Mouse (Mus musculus): ENCODE data around the gene Fbln2.

Fbln2 gene

DNA sequence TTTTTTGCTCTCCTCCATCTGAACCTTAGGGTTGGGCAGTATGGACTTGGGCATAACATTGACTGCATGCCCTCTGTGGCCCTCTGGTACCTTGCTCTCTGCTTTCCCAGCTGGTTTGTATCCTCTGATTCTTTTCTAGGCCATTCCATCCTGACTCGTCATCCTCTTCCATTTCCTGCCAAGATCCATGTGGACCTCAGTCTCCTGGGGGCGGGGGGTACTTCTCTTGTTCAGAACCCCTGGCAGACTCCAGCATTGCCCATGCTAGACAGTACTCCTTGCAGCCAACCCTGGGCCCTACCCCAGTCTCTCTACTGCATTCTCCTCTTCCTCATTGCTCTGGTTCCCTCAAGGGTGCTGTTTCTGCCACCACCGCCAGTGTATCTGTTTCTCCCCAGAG, 19.8 kb upstream of the Fbln2 start:
- no peak for DNase-seq (ENCODE audit: low spot score in 2 of 2)

DNA sequence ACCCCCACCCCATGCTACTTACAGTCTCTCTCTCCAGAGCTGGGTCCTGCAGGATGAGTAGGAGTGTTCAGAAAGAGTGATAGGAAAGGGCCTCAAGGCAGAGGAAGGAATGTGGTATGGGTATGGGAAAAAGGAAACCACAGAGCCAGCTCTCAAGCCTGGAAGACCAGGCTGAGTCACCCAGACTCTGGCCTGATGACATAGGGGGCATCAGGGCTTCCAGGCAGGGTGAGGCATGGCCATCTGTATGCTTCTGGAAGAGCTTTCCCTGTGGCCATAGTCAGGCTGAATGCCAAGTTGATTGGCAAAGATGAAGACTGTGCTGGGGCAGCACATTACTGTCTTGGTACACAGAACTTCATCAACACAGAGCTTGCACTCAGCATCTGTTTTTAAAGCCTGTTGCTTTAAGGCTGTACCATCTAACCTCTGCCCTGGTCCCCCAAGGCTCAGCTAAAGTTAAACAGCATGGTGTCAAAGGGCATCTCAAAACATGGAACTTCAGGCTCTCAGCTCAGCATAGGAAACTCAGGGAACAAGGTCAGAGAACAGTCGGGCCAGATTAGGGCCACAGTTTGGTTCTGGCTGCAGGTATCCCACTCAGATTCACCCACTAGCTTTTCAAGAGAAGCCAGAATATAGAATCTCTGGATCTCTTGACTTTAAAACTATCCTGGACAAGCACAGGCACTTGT, 19.3 kb upstream of the Fbln2 start:
- no peak for DNase-seq (ENCODE audit: low spot score in 2 of 2)

DNA sequence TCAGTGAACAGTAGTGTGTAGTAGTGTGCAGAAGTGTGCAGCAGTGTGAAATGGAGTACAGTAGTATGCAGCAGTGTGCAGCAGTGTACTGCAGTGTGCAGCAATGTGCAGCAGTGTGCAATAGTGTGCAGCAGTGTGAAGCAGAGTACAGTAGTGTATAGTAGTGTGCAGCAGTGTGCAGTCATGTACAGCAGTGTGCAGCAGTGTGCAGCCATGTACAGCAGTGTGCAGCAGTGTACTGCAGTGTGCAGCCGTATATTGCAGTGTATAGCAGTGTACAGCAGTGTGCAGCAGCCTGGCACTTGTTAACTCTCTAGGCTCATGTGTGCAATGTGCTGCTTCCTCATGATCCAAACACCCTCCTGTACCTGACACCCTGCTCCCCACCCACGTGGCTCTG, 13.8 kb upstream of the Fbln2 start:
- DNase-seq (ENCODE audit: low spot score in 2 of 2) = no peak

DNA sequence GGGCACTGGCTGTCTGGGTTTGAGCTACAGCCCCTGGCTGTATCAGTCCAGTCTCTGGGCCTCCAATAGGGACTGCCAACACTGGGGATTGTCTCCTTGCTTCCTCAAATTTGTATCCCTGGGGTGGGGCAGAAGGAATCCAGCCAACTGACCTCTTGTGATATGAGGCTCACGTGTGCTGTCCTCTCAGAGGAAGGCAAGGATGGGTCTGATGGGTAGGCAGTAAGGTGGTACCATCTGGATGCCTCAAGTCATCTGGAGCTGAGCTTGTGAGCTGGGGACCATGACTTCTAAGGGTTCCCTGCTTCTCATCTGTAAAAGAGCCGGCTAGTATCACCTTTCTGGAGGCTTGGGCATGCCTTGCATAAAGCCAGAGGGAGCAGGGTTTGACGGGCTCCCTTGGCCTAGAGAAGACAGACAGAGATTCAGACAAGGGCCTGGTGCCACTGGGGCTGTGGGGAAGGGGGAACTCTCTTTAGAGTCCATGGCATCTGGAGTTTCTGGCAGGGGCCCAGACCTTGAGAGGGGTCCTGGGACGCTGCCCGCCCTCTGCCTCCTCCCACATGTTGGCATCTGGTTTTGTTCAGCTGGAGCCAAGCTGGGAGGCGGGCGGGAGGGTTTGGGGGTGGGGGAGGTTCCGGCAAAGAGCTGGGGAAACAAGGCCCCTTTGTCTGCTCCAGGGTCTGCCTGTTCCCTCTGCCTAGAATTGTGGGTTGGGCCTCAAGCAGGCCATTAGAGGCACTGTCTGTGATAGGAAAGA, 11.6 kb upstream of the Fbln2 start:
- DNase-seq (ENCODE audit: low spot score in 2 of 2) = no peak

DNA sequence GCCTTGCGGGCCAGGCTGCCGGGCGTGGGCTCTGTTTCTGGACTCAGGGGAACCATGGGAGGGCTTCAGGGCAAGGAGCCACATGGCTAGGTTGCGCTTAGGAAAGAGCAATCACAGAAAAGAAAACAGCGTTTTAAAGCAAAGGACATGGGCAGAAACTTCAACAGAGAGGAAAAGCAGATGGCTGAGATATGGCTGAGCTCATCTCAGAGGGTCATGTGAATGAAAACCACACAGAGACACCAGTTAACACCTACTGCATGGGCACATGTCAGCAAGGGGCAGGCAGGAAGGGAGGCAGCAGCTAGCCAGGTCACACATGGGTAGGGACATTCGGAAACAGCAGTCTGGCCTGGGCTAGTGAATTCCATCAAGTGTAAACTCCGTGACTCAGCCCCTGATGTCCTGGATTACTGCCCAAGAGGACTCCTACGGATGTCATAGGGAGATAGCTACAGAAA, 10.3 kb upstream of the Fbln2 start:
- DNase-seq (ENCODE audit: low spot score in 2 of 2) = no peak

DNA sequence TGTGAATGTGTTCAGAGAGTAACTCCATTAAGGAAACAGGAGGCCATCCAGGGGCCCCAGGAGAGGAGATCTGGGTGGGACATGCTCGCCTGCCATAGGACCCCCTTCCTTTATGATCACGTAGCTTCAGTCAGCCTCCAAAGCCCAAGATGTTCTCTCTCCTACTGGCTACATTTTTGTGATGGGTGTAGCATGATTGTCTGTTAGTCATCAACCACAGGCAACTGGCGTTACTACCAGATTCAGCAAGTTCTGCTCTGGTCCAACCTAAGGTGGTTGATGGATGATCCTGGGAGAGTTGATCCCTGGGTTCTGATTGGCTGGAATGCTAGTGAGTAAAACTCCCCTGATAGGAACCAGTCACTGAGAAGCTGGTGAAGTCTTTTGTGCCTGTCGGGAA, 9.7 kb upstream of the Fbln2 start:
- DNase-seq (ENCODE audit: low spot score in 2 of 2) = no peak

DNA sequence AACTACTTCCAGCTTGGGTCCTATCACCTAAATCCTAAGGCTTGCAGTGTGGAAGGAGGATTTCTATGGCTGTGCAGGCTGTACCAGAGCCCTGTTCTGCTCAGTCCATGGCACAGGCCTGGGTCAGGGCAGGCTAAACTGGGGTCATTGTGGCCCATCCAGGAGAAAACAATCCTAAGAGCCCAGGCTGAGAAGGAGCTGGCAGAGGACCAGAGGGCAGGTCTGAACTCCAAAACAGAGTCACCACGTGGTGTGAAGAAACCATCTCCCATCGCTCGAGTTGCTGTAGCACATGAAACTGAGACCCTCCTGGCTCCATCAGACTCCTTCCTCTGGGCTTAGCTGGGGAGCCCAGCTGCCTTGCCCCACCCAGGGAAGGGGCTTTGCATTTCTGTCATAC, 6.9 kb upstream of the Fbln2 start:
- no peak for DNase-seq (ENCODE audit: low spot score in 2 of 2)

DNA sequence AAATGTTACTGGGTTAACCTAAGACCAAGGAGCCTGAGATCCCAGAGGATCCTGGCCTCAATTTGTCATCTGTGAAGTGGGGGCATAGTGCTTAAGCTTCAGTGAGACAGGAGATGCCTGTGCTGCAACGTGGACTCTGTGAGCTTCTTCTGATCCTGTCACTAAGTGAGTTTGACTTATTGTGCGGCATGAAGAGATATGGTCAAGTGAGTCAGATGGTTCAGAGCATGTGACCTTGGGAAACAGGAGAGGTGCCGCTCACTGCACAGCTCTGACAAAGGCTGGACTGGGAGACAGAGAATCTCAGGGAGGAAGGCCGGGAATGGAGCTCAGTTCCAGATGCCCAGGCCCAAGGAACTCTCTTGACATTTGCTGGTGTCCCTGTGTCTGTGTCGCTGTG, 6.5 kb upstream of the Fbln2 start:
- no peak for DNase-seq (ENCODE audit: low spot score in 2 of 2)

DNA sequence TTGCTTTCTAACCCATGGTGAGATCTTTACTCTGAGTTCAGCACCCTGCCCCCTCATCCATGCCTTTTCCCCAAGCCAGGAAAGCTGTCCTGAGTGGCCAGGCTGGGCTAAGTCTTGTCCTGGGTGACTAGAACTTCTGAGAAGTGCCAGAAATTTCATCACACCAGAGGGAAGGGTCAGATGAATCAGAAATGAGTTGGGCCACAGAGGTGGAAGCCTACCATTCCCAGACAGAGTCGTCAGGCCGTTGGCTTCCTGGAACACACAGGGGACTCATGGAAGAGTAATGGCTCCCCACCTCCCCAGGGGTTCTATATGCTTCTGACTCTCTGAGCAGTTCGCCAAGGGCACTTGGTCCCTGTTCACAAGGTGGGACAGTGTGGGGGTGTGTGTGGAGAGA, 4.8 kb upstream of the Fbln2 start:
- no peak for DNase-seq (ENCODE audit: low spot score in 2 of 2)

DNA sequence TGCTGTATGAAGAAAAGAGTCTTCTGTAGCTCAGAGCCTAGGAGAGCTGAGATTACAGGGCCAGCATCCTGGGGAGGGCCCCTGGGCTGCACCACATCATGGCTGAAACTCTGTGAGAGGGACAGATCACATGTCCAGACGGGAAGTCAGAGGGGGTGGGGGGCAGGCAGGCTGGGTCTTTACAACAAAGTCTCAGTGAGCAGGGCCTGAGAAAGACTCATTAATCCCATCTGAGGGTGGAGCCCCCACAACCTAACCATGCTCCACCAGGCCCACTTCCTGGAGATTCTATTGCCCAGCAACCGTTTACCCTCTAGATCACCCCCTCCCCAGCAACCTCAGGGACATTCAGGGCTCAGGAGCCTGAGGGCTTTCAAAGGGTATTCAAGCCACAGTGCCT, 2.5 kb upstream of the Fbln2 start:
- DNase-seq (ENCODE audit: low spot score in 2 of 2) = no peak

DNA sequence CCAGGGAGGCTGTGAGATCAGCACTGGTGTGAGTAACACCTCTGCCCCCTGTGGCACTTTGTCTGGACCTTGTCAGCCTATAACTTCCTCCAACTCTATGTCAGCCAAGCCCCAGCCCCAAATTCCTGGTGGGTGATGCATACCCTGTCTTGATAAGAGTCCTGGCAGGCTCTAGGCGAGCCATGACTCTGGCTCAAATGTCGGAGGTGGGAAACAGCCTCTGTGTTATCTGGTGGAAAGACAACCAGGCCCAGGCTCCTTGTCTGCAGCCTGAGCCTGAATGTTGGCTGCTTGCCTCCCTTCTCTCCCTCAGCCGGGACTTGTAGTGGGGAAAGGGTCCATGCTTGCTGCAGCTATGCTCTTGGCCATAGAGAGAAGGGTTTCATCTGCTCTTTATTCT, 1.4 kb upstream of the Fbln2 start:
- DNase-seq (ENCODE audit: low spot score in 2 of 2) = no peak

DNA sequence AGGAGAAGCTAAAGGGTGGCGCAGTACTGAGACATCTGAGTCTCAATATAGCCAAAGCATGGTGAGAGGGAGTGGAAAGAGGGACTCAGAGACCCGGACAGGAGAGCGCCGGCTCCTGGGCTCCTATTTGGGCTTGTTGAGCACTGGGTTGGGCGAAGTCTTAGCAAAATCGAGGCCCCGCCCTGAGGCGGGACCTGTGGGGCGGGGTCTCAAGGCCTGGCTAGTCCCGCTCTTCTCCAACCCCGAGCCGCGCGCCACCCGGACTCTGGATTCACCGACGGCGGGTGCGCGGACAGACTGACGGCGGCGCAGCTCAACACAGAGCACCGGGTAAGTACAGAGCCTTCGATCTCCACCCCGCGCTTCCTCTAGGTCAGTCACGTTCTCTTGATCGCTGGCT, 316 bp downstream of the Fbln2 start:
- DNase-seq (ENCODE audit: low spot score in 2 of 2) = peak; percentile 49 to 73

DNA sequence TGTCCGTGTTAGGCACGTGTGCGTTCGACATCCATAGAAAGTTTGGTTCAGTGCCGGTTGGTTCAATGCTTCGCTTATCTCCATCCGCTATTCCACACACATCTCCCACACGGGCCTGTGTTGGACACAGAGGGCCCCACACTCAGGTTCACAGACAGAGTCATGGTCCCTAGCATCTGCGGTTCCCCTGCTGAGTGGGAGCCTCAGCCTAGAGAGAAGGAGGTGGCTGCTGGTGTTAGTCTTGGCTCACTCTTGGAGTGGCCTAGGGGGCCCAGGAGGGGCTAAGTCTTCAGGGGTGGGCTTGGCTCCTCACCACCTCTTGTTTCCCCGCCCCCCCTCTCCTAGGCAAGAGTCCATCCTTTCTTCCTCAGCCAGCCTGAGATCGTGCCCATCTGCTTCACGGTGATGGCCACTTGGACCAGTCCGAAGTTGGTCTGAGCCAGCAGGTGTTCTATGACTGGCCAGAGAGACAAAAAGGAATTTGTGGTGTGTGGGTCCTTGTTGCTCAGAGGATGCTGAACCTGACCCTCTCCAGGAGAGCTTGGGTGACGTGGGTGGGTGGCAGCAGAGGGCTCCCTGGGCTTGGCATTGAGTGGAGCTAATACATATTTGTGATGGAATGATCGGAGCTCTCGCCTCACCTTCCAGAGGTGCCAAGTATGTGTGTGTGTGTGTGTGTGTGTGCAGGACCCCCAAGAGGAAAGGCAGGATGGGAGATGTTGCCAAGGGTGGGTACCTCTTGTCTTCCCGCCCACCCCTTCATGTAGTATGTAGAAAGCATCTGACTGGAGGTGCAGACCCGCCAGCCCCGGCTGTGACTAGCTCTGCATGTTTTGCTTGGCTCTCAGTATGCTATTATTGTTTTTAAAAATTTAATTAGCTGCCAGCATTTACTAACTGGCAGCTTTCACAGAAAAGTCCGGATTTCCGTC, 1.3 kb downstream of the Fbln2 start:
- DNase-seq (ENCODE audit: low spot score in 2 of 2) = no peak

DNA sequence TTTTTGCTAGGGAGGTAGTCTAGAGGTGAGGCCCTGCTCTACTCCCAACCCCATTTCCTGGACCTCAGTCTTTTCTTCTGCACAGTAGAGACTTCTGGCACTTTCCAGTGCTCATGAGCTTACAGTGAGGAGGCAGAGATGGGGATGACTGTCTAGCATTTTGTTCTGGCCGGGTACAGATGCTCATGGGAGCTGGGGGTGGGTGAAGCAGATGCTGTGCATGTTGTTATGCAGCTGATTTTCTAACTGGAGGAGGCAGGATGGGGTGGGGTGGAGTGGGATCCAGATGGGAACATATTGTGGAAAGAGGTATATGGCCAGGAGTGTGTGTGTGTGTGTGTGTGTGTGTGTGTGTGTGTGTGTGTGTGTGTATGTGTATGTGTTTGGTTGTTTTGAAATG, 3.2 kb downstream of the Fbln2 start:
- no peak for DNase-seq (ENCODE audit: low spot score in 2 of 2)

DNA sequence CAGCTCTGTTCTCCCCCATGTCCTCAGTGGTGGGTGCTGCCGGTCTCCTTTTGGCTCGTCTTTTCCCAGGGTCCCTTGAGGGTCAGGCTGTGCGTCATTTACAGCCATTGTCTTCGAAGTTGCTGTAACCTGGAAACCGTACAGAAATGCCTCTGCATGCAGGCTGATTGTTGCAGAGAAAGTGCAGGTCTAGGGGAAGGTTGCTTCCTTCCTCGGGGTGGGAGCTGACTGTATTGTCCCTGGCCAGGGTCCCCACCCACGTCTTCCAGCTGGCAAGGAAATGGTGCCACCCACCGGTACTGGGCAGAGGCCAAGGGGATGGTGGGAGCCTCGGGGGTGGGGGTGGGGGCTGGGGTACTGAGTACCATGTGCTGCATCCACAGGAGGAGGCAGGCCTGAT, 6.2 kb downstream of the Fbln2 start:
- DNase-seq (ENCODE audit: low spot score in 2 of 2) = no peak

DNA sequence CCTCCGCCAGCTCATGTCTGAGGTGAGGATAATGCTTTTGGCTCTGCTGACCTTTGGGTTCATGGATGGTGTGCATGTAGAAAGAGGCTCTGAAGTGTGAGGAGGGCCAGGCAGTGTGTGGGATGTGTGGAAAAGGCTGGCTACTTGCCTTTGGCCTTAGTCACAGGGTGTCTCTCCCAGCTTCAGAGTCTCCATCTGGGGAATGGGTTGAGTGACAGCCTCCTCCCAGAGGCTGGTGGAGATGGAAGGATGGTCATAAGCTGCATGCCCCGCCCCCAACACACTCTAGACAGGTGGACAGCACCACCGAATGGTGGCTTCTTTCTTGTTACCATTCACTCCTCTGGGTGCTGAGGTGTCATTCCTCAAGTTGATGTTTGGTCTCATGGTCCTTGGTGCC, 6.6 kb downstream of the Fbln2 start:
- DNase-seq (ENCODE audit: low spot score in 2 of 2) = no peak

DNA sequence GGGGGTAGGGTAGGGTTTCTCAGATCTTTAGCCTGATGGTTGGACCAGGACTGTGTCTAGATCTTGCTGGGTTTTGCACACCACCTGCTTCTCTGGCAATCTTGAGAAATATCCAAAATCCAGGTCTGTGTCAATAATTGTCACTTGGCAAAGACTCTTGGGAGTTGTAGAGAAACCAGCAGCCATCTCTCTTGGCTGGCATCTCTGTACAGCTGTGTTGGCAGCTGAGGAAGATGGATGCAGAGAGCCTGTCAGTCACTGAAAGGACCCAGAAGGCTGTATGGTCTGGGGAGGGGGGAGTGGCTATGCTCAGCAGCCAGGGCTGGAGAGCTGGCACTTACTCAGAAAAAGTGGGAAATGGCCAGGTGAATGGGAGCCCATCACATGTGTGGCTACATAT, 7.8 kb downstream of the Fbln2 start:
- no peak for DNase-seq (ENCODE audit: low spot score in 2 of 2)

DNA sequence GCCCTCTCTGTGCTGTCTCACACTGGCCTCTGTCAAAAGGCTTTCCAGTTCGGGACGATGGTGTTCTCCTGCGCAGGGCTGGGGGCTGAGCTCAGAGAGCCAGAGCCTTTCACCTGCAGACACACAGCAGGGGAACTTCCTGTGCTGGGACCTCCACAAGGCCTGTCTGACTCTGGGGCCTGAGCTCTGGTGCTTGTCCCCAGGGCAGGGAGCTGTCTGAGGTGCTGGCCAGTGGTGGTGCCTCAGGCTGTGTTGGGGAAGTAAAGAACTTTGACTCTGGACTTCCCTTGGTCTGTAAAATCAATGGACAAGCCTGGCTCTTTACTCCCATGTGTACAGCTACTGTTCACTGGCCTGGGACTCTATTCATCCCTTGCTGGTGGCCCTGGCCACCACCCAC, 8.8 kb downstream of the Fbln2 start:
- DNase-seq (ENCODE audit: low spot score in 2 of 2) = no peak

DNA sequence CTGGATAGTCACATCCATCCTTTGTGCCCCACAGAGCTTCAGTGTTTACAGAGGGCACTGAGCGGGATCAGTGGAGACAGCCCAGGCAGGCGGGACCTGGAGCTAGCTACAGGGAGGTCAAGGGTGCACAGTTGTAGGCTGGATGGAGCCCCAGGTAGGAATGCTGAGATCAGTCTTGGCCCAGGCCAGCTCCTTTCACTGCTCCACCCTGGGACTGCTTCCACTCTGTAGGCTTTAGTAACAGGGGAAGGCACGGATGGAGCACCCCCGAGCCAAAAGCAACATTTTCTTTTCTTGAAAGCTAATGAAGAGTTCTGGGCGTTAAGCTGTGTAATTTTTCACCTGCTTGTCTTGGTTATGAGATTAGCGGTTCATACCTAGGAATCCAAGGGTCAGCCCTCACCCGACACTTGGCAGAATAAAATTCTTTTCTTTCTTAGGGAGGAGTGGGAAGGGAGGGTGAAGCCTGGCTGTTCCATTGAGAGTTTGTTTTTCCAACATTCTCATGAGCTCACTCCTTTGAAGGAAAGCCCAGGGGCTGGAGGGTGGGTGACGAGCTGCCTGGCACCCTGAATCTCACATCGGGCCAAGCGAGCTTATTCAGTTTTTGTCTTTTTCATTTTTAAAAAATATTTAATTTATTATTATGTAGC, 10.6 kb downstream of the Fbln2 start:
- DNase-seq (ENCODE audit: low spot score in 2 of 2) = no peak

DNA sequence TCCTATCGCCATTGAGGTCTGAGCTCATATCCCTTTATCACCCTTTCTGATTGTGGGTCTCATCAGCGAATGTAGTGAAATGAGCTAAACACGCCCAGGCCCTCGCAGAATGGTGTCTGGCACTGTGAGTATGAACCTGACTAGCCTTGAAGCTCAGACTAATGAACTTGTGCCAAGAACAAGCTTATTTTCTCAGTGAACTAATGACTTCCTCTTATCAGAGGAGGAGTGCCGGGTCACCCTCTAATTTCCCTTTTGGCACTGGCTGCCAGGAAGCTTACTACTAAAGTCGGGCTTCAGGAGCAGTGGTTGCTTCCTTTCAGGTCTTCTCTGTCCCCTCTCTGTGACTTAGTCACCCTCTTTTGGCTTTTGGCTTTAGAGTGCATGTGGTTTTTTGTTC, 12.7 kb downstream of the Fbln2 start:
- DNase-seq (ENCODE audit: low spot score in 2 of 2) = no peak

DNA sequence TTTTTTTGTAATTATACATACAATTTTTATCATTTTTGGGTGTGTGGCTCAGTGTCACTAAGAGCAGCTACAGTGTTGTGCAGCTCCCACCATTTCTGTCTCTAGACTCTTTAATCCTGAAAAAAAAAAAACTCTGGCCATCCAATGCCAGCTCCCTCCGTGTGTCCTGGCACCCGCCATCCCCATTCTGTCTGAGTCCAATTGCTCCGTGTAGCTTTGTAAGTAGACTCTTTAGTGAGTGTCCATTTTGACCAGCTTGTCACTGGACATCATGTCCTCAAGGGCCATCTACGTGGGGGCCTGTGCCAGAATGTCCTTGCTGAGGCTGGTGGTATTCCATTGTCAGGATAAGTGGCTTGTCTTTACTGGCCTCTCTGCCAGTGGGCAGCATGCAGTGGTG, 13.1 kb downstream of the Fbln2 start:
- no peak for DNase-seq (ENCODE audit: low spot score in 2 of 2)

DNA sequence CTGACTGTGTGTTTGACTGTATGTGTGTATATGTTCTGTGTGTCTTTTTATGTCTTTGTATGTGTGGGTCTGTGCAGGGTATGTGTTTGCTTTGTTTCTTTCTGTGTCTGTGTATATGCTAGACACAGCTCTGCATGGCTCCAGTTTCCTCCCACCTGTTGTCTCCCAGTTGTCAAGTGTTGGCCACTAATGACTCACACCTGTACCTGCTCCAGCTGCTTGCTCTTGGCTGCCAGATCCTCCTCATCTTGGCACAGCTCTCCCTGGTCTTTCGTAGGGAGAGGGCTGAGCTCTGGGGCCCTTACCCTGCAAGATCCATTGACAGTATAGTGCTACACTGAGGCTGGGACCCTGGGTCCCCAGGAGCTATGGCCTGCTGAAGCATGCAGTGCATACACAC, 13.8 kb downstream of the Fbln2 start:
- DNase-seq (ENCODE audit: low spot score in 2 of 2) = no peak
